Mouse (Mus musculus): ENCODE measurements around the gene Mapkbp1. TPM values are rescaled to one million over a fixed set of nuclear protein-coding genes. Genes with fewer than 3 reads are reported as not detected.

Mapkbp1 gene
- total and polyA plus RNA-seq, 2 experiments from 2014 or later: 1.1 to 18.7 TPM

GRCm38 (mm10) chr2:120030380-120030779 is 57.9 kb downstream of the Mapkbp1 start:
- Histone ChIP-seq H3K4me2 (ENCODE audit: low read depth, low read length) (no peak overlapping the region), H3K36me3 (replicated peaks; ENCODE audit: control insufficient read depth, insufficient read depth, low read length) (peaks cover 26% of the 10 kb centered on the region)
- 66% methylated on average over 8 of the region's 8 CpGs for WGBS

GRCm38 (mm10) chr2:120032726-120033467 is 60.4 kb downstream of the Mapkbp1 start, which contains the start of gene Pla2g4b:
TSS of gene Pla2g4b (plus strand) at chr2:120033417.
- peaks cover 50% of the 10 kb centered on the region for H3K36me3 ChIP-seq (replicated peaks; ENCODE audit: control insufficient read depth, insufficient read depth, low read length)
- H3K9me3 ChIP-seq (replicated peaks; ENCODE audit: control insufficient read depth, low read length): no peaks in the 10 kb centered on the region
- no peak within 1 kb of the TSS for H3K4me2 ChIP-seq (ENCODE audit: low read depth, low read length)
- H3K4me1 ChIP-seq (ENCODE audit: control insufficient read depth, insufficient read depth): peaks cover 6% of the 10 kb centered on the region
- H3K27ac ChIP-seq (ENCODE audit: low read depth): no peak within 1 kb of the TSS
- no peak for ATAC-seq (ENCODE audit: insufficient read depth, low read depth)
- no peak for TF ChIP-seq CTCF (IDR thresholded peaks at IDR 0.05; ENCODE audit: low read depth)
- TF ChIP-seq EP300 (IDR thresholded peaks at IDR 0.05; ENCODE audit: low read depth): no peak
- no peak for DNase-seq (ENCODE audit: low spot score)
- 86% methylated on average over 12 of the region's 12 CpGs for WGBS
- no peak within 1 kb of the TSS for H3K9ac ChIP-seq (replicated peaks; ENCODE audit: low read depth, low read length)
- no peaks in the 10 kb centered on the region for H3K27me3 ChIP-seq (ENCODE audit: control insufficient read depth, insufficient read depth, low read length)
- H3K4me3 ChIP-seq (ENCODE audit: low read depth, low read length): no peak within 1 kb of the TSS

More at GRCm38 (mm10) chr2:120030380-120030779, 57.9 kb downstream of the Mapkbp1 start:
- H3K4me1 ChIP-seq (ENCODE audit: control insufficient read depth, insufficient read depth): peaks cover 16% of the 10 kb centered on the region
- H3K27ac ChIP-seq (ENCODE audit: low read depth): no peak overlapping the region
- ATAC-seq (ENCODE audit: insufficient read depth, low read depth): no peak
- no peak overlapping the region for H3K4me3 ChIP-seq (ENCODE audit: low read depth, low read length)
- DNase-seq (ENCODE audit: low spot score): no peak
- H3K9me3 ChIP-seq (replicated peaks; ENCODE audit: control insufficient read depth, low read length): no peaks in the 10 kb centered on the region
- TF ChIP-seq CTCF (IDR thresholded peaks at IDR 0.05; ENCODE audit: low read depth) (no peak), EP300 (IDR thresholded peaks at IDR 0.05; ENCODE audit: low read depth) (no peak)
- no peak overlapping the region for H3K9ac ChIP-seq (replicated peaks; ENCODE audit: low read depth, low read length)
- H3K27me3 ChIP-seq (ENCODE audit: control insufficient read depth, insufficient read depth, low read length): no peaks in the 10 kb centered on the region

DNA sequence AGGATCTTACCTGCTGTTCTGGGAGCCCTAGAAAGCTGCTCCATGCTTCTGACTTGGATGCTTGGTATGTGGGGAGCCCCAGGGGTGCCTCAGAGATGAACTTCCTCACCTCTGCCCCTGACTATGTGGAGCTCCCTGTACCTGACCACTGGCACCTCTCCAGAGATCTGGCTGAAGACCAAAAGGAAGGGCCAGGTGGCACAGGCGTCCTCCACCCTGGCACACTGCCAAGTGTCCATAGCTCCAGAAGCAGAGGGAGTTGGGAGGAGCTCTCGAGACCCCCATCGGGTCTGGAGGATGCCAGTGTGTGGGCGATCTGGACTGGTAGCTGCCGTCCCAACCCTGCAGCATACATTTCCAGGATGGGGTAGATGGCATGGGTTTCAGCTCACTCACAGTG is 61.2 kb downstream of the Mapkbp1 start:
- no peaks in the 10 kb centered on the region for H3K27me3 ChIP-seq (ENCODE audit: control insufficient read depth, insufficient read depth, low read length)
- TF ChIP-seq EP300 (IDR thresholded peaks at IDR 0.05; ENCODE audit: low read depth) (no peak), CTCF (IDR thresholded peaks at IDR 0.05; ENCODE audit: low read depth) (no peak)
- H3K4me3 ChIP-seq (ENCODE audit: low read depth, low read length): no peak overlapping the region
- H3K9me3 ChIP-seq (replicated peaks; ENCODE audit: control insufficient read depth, low read length): no peaks in the 10 kb centered on the region
- no peak overlapping the region for H3K27ac ChIP-seq (ENCODE audit: low read depth)
- H3K36me3 ChIP-seq (replicated peaks; ENCODE audit: control insufficient read depth, insufficient read depth, low read length): peaks cover 59% of the 10 kb centered on the region
- WGBS: 31% methylated on average over 5 of the region's 5 CpGs
- H3K4me1 ChIP-seq (ENCODE audit: control insufficient read depth, insufficient read depth): no peaks in the 10 kb centered on the region
- DNase-seq (ENCODE audit: low spot score) (no peak), ATAC-seq (ENCODE audit: insufficient read depth, low read depth) (no peak)
- H3K9ac ChIP-seq (replicated peaks; ENCODE audit: low read depth, low read length): no peak overlapping the region
- H3K4me2 ChIP-seq (ENCODE audit: low read depth, low read length): no peak overlapping the region

DNA sequence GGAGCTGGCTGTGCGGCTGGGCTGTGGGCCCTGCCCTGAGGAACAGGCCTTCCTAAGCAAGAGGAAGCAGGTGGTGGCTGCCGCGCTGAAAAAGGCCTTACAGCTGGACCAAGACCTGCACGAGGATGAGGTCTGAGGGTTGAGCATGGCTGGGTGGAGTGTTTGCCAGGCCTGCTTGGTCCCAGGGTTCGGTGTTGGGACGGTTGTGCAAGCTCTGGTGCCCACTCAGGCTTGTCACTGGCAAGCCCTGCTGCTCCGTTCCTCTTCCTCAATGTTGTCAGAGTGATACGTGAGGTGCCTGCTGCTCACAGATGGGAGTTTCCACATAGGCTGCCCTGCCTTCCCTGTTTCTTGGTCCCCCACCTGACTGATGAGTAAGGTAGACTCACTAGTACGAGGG is 65.2 kb downstream of the Mapkbp1 start:
- H3K4me3 ChIP-seq (ENCODE audit: low read depth, low read length): no peak overlapping the region
- WGBS: 86% methylated on average over 9 of the region's 9 CpGs
- H3K9me3 ChIP-seq (replicated peaks; ENCODE audit: control insufficient read depth, low read length): no peaks in the 10 kb centered on the region
- H3K4me1 ChIP-seq (ENCODE audit: control insufficient read depth, insufficient read depth): no peaks in the 10 kb centered on the region
- H3K9ac ChIP-seq (replicated peaks; ENCODE audit: low read depth, low read length): no peak overlapping the region
- H3K4me2 ChIP-seq (ENCODE audit: low read depth, low read length): no peak overlapping the region
- H3K27ac ChIP-seq (ENCODE audit: low read depth): no peak overlapping the region
- no peak for ATAC-seq (ENCODE audit: insufficient read depth, low read depth)
- H3K36me3 ChIP-seq (replicated peaks; ENCODE audit: control insufficient read depth, insufficient read depth, low read length): peaks cover 74% of the 10 kb centered on the region
- TF ChIP-seq EP300 (IDR thresholded peaks at IDR 0.05; ENCODE audit: low read depth): no peak
- no peak for TF ChIP-seq CTCF (IDR thresholded peaks at IDR 0.05; ENCODE audit: low read depth)
- no peak for DNase-seq (ENCODE audit: low spot score)
- no peaks in the 10 kb centered on the region for H3K27me3 ChIP-seq (ENCODE audit: control insufficient read depth, insufficient read depth, low read length)

GRCm38 (mm10) chr2:120040991-120041390 is 68.5 kb downstream of the Mapkbp1 start:
- no peak for DNase-seq (ENCODE audit: low spot score)
- 93% methylated on average over 5 of the region's 5 CpGs for WGBS
- TF ChIP-seq CTCF (IDR thresholded peaks at IDR 0.05; ENCODE audit: low read depth): no peak
- TF ChIP-seq EP300 (IDR thresholded peaks at IDR 0.05; ENCODE audit: low read depth): no peak
- no peak overlapping the region for H3K27ac ChIP-seq (ENCODE audit: low read depth)
- H3K4me1 ChIP-seq (ENCODE audit: control insufficient read depth, insufficient read depth): peaks cover 7% of the 10 kb centered on the region; the same call in 1 of the 2 replicates
- no peak overlapping the region for H3K9ac ChIP-seq (replicated peaks; ENCODE audit: low read depth, low read length)
- no peaks in the 10 kb centered on the region for H3K9me3 ChIP-seq (replicated peaks; ENCODE audit: control insufficient read depth, low read length)
- no peak overlapping the region for H3K4me2 ChIP-seq (ENCODE audit: low read depth, low read length)
- H3K4me3 ChIP-seq (ENCODE audit: low read depth, low read length): no peak overlapping the region
- no peaks in the 10 kb centered on the region for H3K27me3 ChIP-seq (ENCODE audit: control insufficient read depth, insufficient read depth, low read length)
- H3K36me3 ChIP-seq (replicated peaks; ENCODE audit: control insufficient read depth, insufficient read depth, low read length): peaks cover 63% of the 10 kb centered on the region
- ATAC-seq (ENCODE audit: insufficient read depth, low read depth): no peak
